Mouse (Mus musculus) midbrain, embryonic 12.5 days (tissue): ENCODE data around the gene D130043K22Rik. TPM values are rescaled to one million over a fixed set of nuclear protein-coding genes. Genes with fewer than 3 reads are reported as not detected.

Source experiments
- ATAC-seq: fragments of 200-750 bp; cut with Nextera tagmentation; 2 replicates; pipeline ENCODE4 v1.8.0; 2017; ENCODE audit warnings: low read depth, moderate TSS enrichment, moderate library complexity; ENCODE audit not compliant: low FRiP score
- H3K27ac ChIP-seq: fragments of 300-500 bp; sonication (generic); replicated peaks from 2 replicates; pipeline ENCODE4 v1.5.1; 2016; ENCODE audit warnings: mild to moderate bottlenecking
- H3K27me3 ChIP-seq: fragments of 300-500 bp; sonication (generic); 2 replicates; pipeline ENCODE4 v1.6.1; 2016; ENCODE audit warnings: mild to moderate bottlenecking
- H3K36me3 ChIP-seq: fragments of 300-500 bp; sonication (generic); 2 replicates; pipeline ENCODE4 v1.6.1; 2016
- H3K4me1 ChIP-seq: fragments of 300-500 bp; sonication (generic); 2 replicates; pipeline ENCODE4 v1.6.1; 2016
- H3K4me2 ChIP-seq: fragments of 300-500 bp; sonication (generic); replicated peaks from 2 replicates; pipeline ENCODE4 v1.6.1; 2016; ENCODE audit warnings: mild to moderate bottlenecking, moderate library complexity
- H3K4me3 ChIP-seq: fragments of 300-500 bp; sonication (generic); 2 replicates; pipeline ENCODE4 v1.5.1; 2016; ENCODE audit warnings: mild to moderate bottlenecking
- H3K9ac ChIP-seq: fragments of 300-500 bp; sonication (generic); replicated peaks from 2 replicates; pipeline ENCODE4 v1.6.1; 2016; ENCODE audit warnings: mild to moderate bottlenecking, moderate library complexity
- H3K9me3 ChIP-seq: fragments of 300-500 bp; sonication (generic); 2 replicates; pipeline ENCODE4 v1.6.1; 2016; ENCODE audit warnings: mild to moderate bottlenecking
- WGBS: fragments of 180-500 bp; shearing (Covaris S2); methylation state at CpG from one replicate; pipeline ENCODE4 v1.1.7; 2016; 5-methylcytosine and 5-hydroxymethylcytosine counted together
- polyA plus RNA-seq: library from polyadenylated mRNA; unstranded; fragments of >200 nt; fragmentation: Nextera tagmentation; extraction: Ambion mirVana; gene quantifications from 2 replicates; pipeline ENCODE4 v1.2.1, GENCODE M21; 2016

Gene D130043K22Rik
- polyA plus RNA-seq, 1 experiment from 2014 or later = 1.8 TPM

DNA sequence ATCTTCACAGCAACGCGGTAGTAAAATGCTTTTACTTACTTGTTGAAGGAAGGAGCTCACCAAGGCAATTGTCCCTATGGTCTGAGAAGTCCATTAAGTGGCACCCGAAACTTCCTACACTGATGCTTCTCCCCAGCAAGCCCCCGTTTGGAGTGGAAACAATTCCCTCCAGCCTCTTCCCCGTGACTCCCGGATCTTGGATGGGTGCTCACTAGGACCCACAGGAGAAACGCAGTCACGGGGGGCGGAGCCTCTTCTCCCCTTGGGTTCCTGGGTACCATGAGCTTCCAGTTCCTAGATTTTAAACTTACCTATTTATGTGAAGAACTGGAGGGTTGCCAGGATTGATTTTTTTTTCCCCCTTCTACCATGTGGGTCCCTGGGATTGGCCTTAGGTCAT lies 94.5 kb downstream of the D130043K22Rik start:
- no peaks in the 10 kb centered on the region for H3K9me3 ChIP-seq
- 87% methylated on average over 9 of the region's 9 CpGs for WGBS
- peaks cover 3% of the 10 kb centered on the region; the same call in 1 of the 2 replicates for H3K27me3 ChIP-seq
- H3K4me3 ChIP-seq = no peak overlapping the region
- no peak overlapping the region for H3K4me2 ChIP-seq
- peaks cover 16% of the 10 kb centered on the region for H3K4me1 ChIP-seq
- no peak for ATAC-seq
- no peaks in the 10 kb centered on the region for H3K36me3 ChIP-seq
- H3K9ac ChIP-seq = no peak overlapping the region
- H3K27ac ChIP-seq = no peak overlapping the region

DNA sequence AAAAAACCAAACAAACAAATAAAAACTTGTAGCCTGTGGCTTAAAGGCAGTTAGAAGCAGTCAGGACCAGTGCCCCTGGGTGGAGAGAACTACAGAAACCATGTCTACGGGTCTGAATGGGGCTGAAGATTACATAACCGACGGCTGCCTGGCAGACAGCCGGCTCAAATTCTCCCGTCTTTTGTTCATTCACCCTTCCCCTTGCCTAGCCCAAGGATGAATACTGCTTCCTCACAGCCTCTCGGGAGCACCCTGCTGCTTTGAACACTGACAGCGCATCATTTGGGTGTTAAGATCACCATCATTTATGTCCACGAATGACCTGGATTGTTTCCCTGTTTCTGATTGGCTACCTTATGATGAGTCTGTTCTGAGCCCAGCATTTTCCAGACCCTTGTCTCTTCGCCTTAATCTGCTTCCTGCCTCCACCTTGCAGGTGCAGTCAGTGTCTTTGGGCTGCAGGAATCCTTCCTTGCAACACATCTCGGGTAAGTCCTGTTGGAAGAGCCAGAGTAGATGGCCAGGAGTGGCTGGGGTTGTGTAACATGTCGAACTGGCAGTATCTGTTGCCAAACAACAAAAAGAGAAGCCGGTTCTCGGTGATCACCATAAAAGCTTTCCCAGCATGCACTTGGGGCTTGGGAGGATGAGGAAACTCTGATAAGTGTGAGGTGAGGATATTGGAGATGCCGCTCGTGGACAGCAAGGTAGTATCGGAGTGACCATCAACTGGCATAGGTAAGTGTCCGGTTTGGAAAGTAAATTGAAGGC lies 97.8 kb downstream of the D130043K22Rik start, which contains the start of gene Gpld1:
Gene Gpld1, plus strand, starts transcription at position 641 of the 771 bp plus-strand sequence.
- 57% methylated on average over 17 of the region's 17 CpGs for WGBS

DNA sequence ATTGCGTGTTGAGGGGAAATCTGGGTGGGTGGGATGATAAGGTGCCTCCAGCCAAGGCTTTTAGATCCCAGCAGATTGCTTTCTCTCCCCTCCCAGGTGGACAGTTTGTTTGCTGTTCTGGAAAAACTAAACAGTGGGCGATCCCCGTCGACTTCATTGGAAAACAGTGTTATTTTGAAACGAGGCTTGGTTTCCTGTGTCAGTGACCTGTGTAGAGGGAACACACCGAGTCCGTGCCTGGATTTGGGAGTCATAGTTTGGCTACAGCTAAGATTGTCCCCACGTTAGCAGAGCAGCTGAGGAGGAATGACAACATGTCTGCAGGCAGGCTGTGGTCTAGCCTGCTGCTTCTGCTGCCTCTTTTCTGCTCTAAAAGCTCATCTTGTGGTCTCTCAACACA lies 98.4 kb downstream of the D130043K22Rik start:
- 86% methylated on average over 8 of the region's 8 CpGs for WGBS
- Histone ChIP-seq H3K9me3 (no peaks in the 10 kb centered on the region), H3K4me2 (no peak overlapping the region), H3K4me1 (peaks cover 9% of the 10 kb centered on the region; the same call in 1 of the 2 replicates), H3K9ac (no peak overlapping the region), H3K4me3 (no peak overlapping the region), H3K27ac (no peak overlapping the region), H3K36me3 (no peaks in the 10 kb centered on the region), H3K27me3 (peaks cover 3% of the 10 kb centered on the region; the same call in 1 of the 2 replicates)
- ATAC-seq = no peak

More for the DNA sequence above, 97.8 kb downstream of the D130043K22Rik start, which contains the start of gene Gpld1:
- no peaks in the 10 kb centered on the region for H3K9me3 ChIP-seq
- H3K27me3 ChIP-seq = peaks cover 3% of the 10 kb centered on the region; the same call in 1 of the 2 replicates
- no peak within 1 kb of the TSS for H3K4me3 ChIP-seq
- H3K27ac ChIP-seq = no peak within 1 kb of the TSS
- peaks cover 13% of the 10 kb centered on the region; the same call in 1 of the 2 replicates for H3K4me1 ChIP-seq
- H3K9ac ChIP-seq = no peak within 1 kb of the TSS
- H3K4me2 ChIP-seq = no peak within 1 kb of the TSS
- no peaks in the 10 kb centered on the region for H3K36me3 ChIP-seq
- no peak for ATAC-seq

- no peak overlapping the region for H3K4me3 ChIP-seq
- H3K27ac ChIP-seq = no peak overlapping the region
- no peaks in the 10 kb centered on the region for H3K36me3 ChIP-seq
- H3K27me3 ChIP-seq = peaks cover 3% of the 10 kb centered on the region; the same call in 1 of the 2 replicates
- ATAC-seq = no peak
- H3K4me2 ChIP-seq = no peak overlapping the region
- peaks cover 9% of the 10 kb centered on the region; the same call in 1 of the 2 replicates for H3K4me1 ChIP-seq
- 26% methylated on average over 4 of the region's 4 CpGs for WGBS
- no peaks in the 10 kb centered on the region for H3K9me3 ChIP-seq
- no peak overlapping the region for H3K9ac ChIP-seq
Observed at GRCm38 (mm10) chr13:24945567-24945966, 100.6 kb downstream of the D130043K22Rik start.

DNA sequence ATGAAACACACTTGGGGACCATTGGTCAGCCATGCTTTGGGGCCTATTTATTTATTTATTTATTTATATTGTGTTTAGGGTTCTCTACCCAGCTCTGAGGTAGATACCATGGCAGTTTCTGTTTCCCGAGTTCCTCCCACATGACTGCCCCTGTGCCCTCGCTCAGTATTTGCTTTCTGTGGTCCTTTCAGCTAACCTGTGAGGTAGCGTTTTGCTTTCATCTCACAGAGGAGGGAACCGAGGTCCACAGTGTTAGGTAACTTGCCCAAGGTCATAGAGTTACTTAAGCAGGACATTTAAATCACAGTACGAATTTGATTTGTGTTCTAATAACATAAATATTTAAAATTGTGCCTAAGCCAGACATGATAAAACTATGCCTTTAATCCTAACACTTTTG lies 102.2 kb downstream of the D130043K22Rik start:
- Histone ChIP-seq H3K27ac (no peak overlapping the region), H3K9ac (no peak overlapping the region), H3K4me1 (peaks cover 9% of the 10 kb centered on the region; the same call in 1 of the 2 replicates), H3K36me3 (no peaks in the 10 kb centered on the region), H3K9me3 (no peaks in the 10 kb centered on the region), H3K4me2 (no peak overlapping the region), H3K27me3 (peaks cover 3% of the 10 kb centered on the region; the same call in 1 of the 2 replicates), H3K4me3 (no peak overlapping the region)
- no peak for ATAC-seq
- 87% methylated on average over 5 of the region's 5 CpGs for WGBS

- Histone ChIP-seq H3K27ac (no peak overlapping the region), H3K4me1 (0 out of 2 replicates have a peak, but pooled peaks cover 3% of the 10 kb centered on the region), H3K4me3 (no peak overlapping the region), H3K27me3 (no peaks in the 10 kb centered on the region), H3K9me3 (no peaks in the 10 kb centered on the region), H3K36me3 (no peaks in the 10 kb centered on the region), H3K9ac (no peak overlapping the region), H3K4me2 (no peak overlapping the region)
- 92% methylated on average over 6 of the region's 6 CpGs for WGBS
- ATAC-seq = no peak
Observed at GRCm38 (mm10) chr13:24948870-24949269, 103.9 kb downstream of the D130043K22Rik start.

Other genes starting within 250 kb of the D130043K22Rik start
- not detected in 2 replicates for gene Armh2, start 103.9 kb upstream of the D130043K22Rik start, polyA plus RNA-seq
- 92.5 and 95.8 TPM in 2 replicates for gene Gmnn, start 83.2 kb upstream of the D130043K22Rik start, polyA plus RNA-seq
- gene BC005537, start 43.5 kb upstream of the D130043K22Rik start, polyA plus RNA-seq = 21.2 and 21.5 TPM in 2 replicates
- 47.5 and 49.0 TPM in 2 replicates for gene Acot13, start 13.6 kb upstream of the D130043K22Rik start, polyA plus RNA-seq
- gene Tdp2, start 13.5 kb upstream of the D130043K22Rik start, polyA plus RNA-seq = 69.3 and 69.7 TPM in 2 replicates
- gene Aldh5a1, start 92.5 kb downstream of the D130043K22Rik start, polyA plus RNA-seq = 9.9 and 10.1 TPM in 2 replicates
- 0.34 and 0.63 TPM in 2 replicates for gene Gpld1, start 98.0 kb downstream of the D130043K22Rik start, polyA plus RNA-seq
- gene Mrs2, start 175.2 kb downstream of the D130043K22Rik start, polyA plus RNA-seq = 31.1 and 35.5 TPM in 2 replicates
- gene Dcdc2a, start 210.9 kb downstream of the D130043K22Rik start, polyA plus RNA-seq = 2.4 and 2.5 TPM in 2 replicates